Mouse (Mus musculus) midbrain, embryonic 11.5 days (tissue): ENCODE data around the gene Selenom. TPM values are rescaled to one million over a fixed set of nuclear protein-coding genes. Genes with fewer than 3 reads are reported as not detected.

Source experiments
- ATAC-seq: fragments of 200-750 bp; cut with Nextera tagmentation; 2 replicates; pipeline ENCODE4 v1.8.0; 2017; ENCODE audit warnings: moderate TSS enrichment, moderate library complexity; ENCODE audit not compliant: low FRiP score
- DNase-seq: peaks from one replicate; pipeline ENCODE4 v3.0.0; 2015; ENCODE audit warnings: low spot score; ENCODE audit errors: missing footprints
- H3K27ac ChIP-seq: fragments of 300-500 bp; sonication (generic); 2 replicates; pipeline ENCODE4 v1.5.1; 2014; ENCODE audit warnings: low read depth, low read length
- H3K27me3 ChIP-seq: fragments of 300-500 bp; sonication (generic); 2 replicates; pipeline ENCODE4 v1.6.1; 2014; ENCODE audit warnings: mild to moderate bottlenecking, low read length, moderate library complexity, mixed read lengths; ENCODE audit not compliant: control insufficient read depth, insufficient read depth
- H3K36me3 ChIP-seq: fragments of 300-500 bp; sonication (generic); 2 replicates; pipeline ENCODE4 v1.6.1; 2014; ENCODE audit warnings: mild to moderate bottlenecking, low read length, moderate library complexity, mixed read lengths; ENCODE audit not compliant: control insufficient read depth, insufficient read depth
- H3K4me1 ChIP-seq: fragments of 300-500 bp; sonication (generic); 2 replicates; pipeline ENCODE4 v1.6.1; 2014; ENCODE audit warnings: low read length; ENCODE audit not compliant: control insufficient read depth, insufficient read depth
- H3K4me2 ChIP-seq: fragments of 300-500 bp; sonication (generic); 2 replicates; pipeline ENCODE4 v1.6.1; 2014; ENCODE audit warnings: mild to moderate bottlenecking, moderate library complexity
- H3K4me3 ChIP-seq: fragments of 300-500 bp; sonication (generic); 2 replicates; pipeline ENCODE4 v1.5.1; 2014; ENCODE audit warnings: low read depth, low read length
- H3K9ac ChIP-seq: fragments of 300-500 bp; sonication (generic); 2 replicates; pipeline ENCODE4 v1.6.1; 2014; ENCODE audit warnings: low read length
- H3K9me3 ChIP-seq: fragments of 300-500 bp; sonication (generic); 2 replicates; pipeline ENCODE4 v1.6.1; 2016; ENCODE audit warnings: low read length; ENCODE audit not compliant: control insufficient read depth
- WGBS: fragments of 180-500 bp; shearing (Covaris S2); extraction: QIAGEN DNeasy Blood & Tissue Kit; methylation state at CpG from one replicate; pipeline ENCODE4 v1.1.7; 2014; 5-methylcytosine and 5-hydroxymethylcytosine counted together
- polyA plus RNA-seq: library from polyadenylated mRNA; unstranded; fragments of >200 nt; fragmentation: Nextera tagmentation; extraction: Ambion mirVana; gene quantifications from 2 replicates; pipeline ENCODE4 v1.2.1, GENCODE M21; 2014

The Selenom gene
- polyA plus RNA-seq, 1 experiment from 2014 or later: 58.9 TPM

DNA sequence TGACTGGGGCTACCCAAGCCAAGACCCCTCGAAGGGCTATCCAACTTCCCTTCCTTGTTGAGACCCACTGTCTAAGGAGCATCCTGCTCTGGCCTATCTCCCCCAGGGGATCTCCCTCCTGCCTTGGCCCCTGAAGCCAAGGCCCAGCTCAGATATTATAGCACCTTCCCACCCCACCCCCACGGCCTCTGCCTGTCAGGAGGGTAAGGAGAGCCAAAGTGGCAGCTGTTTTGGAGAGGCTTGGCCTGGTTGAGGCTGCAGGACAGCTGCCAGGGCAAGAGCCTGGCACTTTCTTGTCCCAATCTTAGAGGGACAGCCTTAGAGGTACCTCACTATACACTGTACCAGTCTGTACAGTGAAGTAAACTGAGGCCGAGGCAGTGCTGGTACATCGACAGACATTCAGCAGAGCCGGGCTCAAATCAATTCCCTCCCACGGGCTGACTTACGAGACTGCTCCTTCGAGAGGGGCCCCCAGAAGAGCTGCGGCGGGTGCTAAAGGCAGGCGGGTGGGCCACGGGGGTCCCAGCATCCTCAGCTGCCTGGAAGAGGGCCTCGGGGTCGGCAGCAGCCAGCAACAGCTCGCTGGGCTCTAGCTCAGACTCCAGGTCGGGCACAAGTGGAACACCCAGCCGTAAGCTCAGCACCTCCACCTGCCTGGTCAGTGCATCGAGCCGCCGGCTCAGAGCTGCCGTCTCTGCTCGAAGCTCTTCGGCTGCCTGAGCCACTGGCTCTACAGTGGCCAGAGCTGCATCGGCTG lies 12.7 kb downstream of the Selenom start:
- Histone ChIP-seq H3K9me3 (no peaks in the 10 kb centered on the region), H3K4me3 (no peak overlapping the region), H3K4me2 (no peak overlapping the region), H3K36me3 (peaks cover 5% of the 10 kb centered on the region), H3K27ac (no peak overlapping the region), H3K4me1 (no peaks in the 10 kb centered on the region), H3K27me3 (no peaks in the 10 kb centered on the region), H3K9ac (no peak overlapping the region)
- DNase-seq: no peak
- no peak for ATAC-seq
- WGBS: 91% methylated on average over 24 of the region's 24 CpGs

DNA sequence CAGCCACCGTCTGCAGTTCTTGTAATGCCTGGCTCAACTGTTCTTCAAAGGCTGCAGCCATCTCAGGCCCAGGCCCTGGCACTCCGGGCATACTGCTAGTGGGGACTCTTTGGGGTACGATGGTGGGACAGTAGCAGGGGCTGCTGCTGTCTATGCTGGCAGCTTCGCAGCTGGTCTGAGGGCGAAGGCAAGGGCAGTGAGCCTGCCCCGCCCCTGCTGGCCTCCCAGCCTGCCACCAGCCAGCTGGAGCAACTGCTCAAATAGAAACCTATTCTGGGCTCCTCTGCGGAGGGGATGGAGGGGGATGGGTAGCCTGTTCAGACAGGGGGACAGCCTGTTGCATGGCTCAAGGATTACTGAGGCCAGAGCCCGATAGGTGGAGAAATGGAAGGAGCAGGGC lies 13.3 kb downstream of the Selenom start:
- no peak overlapping the region for H3K9ac ChIP-seq
- H3K9me3 ChIP-seq: no peaks in the 10 kb centered on the region

DNA sequence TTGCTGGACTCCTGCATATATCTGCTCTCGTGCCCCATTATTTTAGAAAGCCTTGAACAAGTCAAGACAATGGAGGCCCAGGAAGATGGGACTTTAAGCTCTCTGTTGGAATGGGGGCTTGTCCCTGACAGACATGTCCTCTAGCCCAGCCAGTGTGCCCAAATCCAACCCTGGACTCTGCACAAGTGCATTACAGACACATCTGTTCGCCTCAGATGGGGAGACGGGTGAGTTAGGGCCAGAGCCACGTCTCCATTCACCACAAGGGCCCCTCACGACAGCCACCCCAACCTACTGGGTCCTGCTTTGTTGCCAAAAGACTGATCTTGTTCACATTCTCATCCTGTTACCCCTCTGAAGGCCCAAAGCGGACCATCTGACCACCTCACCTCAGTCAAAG lies 13.7 kb downstream of the Selenom start:
- H3K4me2 ChIP-seq: no peak overlapping the region
- peaks cover 5% of the 10 kb centered on the region; the same call in 1 of the 2 replicates for H3K36me3 ChIP-seq
- ATAC-seq (no peak), DNase-seq (no peak)
- H3K9me3 ChIP-seq: no peaks in the 10 kb centered on the region
- no peaks in the 10 kb centered on the region for H3K27me3 ChIP-seq
- H3K4me3 ChIP-seq: no peak overlapping the region
- no peaks in the 10 kb centered on the region for H3K4me1 ChIP-seq
- H3K27ac ChIP-seq: no peak overlapping the region
- H3K9ac ChIP-seq: no peak overlapping the region
- WGBS: 90% methylated on average over 6 of the region's 6 CpGs

More for the DNA sequence above, 13.3 kb downstream of the Selenom start:
- no peaks in the 10 kb centered on the region for H3K4me1 ChIP-seq
- H3K4me2 ChIP-seq: no peak overlapping the region
- peaks cover 5% of the 10 kb centered on the region; the same call in 1 of the 2 replicates for H3K36me3 ChIP-seq
- 80% methylated on average over 8 of the region's 8 CpGs for WGBS
- DNase-seq (no peak), ATAC-seq (no peak)
- no peak overlapping the region for H3K4me3 ChIP-seq
- no peaks in the 10 kb centered on the region for H3K27me3 ChIP-seq
- no peak overlapping the region for H3K27ac ChIP-seq

DNA sequence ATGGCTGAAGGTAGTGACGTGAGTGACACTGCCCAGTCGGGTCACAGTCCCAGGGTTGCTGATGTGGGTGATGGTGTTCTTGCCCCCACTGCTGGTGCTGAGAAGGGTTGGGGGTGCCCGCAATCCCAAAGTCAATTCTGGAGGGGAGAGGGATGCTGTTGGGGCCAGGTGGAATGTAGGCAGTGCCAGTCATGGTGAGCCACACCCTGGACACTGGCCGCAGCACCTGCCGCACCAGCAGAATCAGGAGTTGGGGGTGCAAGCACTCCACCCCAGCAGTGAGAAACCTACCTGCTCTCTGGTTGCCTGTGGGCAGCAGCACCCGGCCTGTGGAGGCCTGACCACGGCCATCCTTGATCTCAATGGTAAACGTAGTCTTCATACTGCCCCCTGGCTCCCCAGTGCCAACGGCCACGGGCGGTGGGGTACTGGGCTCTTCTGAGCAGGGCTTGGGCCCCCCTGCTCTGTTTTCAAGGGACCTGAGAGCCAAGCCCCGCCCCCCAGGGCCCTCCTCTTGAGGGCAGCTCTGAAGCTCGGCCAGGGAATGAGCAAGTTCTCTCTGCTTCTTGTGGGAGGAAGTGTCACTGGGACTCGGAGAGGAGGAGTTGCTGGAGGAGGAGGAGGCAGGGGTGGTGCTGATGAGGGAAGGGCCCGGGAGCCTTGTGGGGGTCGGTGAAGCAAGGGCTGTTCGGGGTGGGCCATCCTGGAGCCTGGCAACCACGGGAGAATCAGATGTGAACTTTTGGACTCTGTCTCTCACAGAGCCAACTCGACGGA lies 15.2 kb downstream of the Selenom start:
- DNase-seq (no peak), ATAC-seq (no peak)
- Histone ChIP-seq H3K36me3 (peaks cover 5% of the 10 kb centered on the region; the same call in 1 of the 2 replicates), H3K9me3 (no peaks in the 10 kb centered on the region), H3K27ac (no peak overlapping the region), H3K27me3 (no peaks in the 10 kb centered on the region), H3K4me3 (no peak overlapping the region), H3K9ac (no peak overlapping the region), H3K4me2 (no peak overlapping the region), H3K4me1 (no peaks in the 10 kb centered on the region)
- 83% methylated on average over 20 of the region's 20 CpGs for WGBS

DNA sequence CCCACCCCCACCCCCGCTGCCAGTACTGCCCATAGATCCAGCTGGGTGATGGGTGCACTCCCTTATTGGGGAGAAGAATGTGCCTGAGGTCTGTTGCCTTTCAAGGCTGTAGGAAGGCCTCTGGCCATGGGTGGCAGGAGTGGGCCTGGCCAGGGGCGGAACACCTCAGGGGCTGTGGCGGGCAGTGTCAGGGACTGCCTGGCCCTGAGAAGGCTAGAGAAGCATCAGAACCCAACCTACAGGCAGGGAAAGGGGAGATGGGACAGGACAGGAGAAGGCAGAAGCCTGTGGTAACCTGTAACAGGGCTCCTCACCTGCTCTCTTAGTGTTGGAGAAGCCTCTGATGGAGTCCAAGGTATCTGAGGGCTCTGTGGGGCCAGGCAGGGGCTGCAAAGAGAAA lies 16.2 kb downstream of the Selenom start:
- Histone ChIP-seq H3K4me1 (peaks cover 3% of the 10 kb centered on the region), H3K9ac (no peak overlapping the region), H3K9me3 (no peaks in the 10 kb centered on the region), H3K27ac (no peak overlapping the region), H3K4me3 (no peak overlapping the region), H3K36me3 (peaks cover 5% of the 10 kb centered on the region; the same call in 1 of the 2 replicates), H3K27me3 (no peaks in the 10 kb centered on the region), H3K4me2 (no peak overlapping the region)
- ATAC-seq: no peak
- DNase-seq: no peak
- WGBS: 96% methylated on average over 3 of the region's 3 CpGs

DNA sequence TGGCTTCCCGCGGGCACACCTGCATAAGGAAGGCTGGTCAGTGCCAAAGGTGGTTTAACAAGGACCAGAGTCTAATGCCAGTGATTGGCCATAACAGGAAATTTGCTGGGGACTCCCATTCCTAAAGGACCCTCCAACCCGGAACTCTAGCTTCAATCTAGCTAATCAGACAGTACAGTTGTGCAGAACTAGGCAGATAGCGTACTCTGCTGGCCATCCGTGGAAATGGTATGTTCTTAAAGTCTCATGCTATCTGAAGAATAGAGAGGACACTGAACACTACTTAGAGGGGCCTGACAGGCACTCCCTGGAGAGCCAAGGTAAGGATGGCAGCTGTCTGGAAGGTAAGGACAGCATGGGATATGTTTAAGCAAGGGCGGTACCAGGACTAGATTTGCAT lies 17.1 kb downstream of the Selenom start:
- H3K36me3 ChIP-seq: peaks cover 5% of the 10 kb centered on the region; the same call in 1 of the 2 replicates
- H3K9me3 ChIP-seq: no peaks in the 10 kb centered on the region
- DNase-seq (no peak), ATAC-seq (no peak)
- H3K27ac ChIP-seq: no peak overlapping the region
- H3K9ac ChIP-seq: no peak overlapping the region
- no peaks in the 10 kb centered on the region for H3K27me3 ChIP-seq
- no peak overlapping the region for H3K4me3 ChIP-seq
- WGBS: 81% methylated on average over 6 of the region's 6 CpGs
- peaks cover 8% of the 10 kb centered on the region for H3K4me1 ChIP-seq
- no peak overlapping the region for H3K4me2 ChIP-seq

DNA sequence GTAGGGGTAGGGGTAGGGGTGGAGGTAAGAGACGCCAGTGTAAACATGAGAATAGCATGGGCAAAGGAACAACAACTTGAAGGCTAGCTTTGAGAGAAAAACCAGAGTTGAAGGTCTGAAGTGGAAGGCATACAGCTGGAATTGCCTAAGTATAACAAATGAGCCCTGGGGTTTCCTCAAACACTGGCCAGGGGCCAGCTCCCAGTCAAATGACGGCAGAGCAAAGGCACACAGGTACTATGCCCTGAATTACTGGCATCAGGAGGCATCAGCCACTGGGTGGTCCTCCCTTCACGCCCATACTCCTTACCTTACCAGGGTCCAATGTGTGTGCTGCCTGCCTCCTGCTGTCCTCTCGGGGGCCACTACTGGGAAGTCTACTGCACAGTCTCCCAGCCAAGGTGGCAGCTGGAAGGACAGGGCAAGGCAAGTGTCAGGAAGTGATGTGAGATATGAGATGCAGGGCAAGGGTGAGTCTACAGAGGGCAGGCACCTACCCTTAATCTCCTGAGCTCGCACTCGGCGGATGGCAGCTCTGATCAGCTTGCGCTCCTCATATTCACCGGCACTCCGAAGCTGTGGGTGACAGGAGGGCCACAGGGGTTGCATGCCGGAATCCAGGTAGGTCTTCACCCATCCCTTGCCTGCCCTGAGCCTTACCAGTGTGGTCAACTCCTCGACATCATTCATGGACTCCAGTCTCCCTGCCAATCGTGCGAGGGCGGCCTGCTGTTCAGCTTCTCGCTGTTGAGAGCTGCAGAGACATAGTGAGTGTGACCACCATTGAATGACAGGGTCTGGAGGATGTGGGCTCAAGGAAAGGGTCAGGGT lies 17.8 kb downstream of the Selenom start:
- DNase-seq: no peak
- H3K27ac ChIP-seq: no peak overlapping the region
- peaks cover 5% of the 10 kb centered on the region; the same call in 1 of the 2 replicates for H3K36me3 ChIP-seq
- no peaks in the 10 kb centered on the region for H3K9me3 ChIP-seq
- no peak overlapping the region for H3K9ac ChIP-seq
- no peaks in the 10 kb centered on the region for H3K27me3 ChIP-seq
- WGBS: 91% methylated on average over 16 of the region's 16 CpGs
- H3K4me3 ChIP-seq: no peak overlapping the region
- no peak overlapping the region for H3K4me2 ChIP-seq
- peaks cover 8% of the 10 kb centered on the region for H3K4me1 ChIP-seq
- ATAC-seq: no peak

DNA sequence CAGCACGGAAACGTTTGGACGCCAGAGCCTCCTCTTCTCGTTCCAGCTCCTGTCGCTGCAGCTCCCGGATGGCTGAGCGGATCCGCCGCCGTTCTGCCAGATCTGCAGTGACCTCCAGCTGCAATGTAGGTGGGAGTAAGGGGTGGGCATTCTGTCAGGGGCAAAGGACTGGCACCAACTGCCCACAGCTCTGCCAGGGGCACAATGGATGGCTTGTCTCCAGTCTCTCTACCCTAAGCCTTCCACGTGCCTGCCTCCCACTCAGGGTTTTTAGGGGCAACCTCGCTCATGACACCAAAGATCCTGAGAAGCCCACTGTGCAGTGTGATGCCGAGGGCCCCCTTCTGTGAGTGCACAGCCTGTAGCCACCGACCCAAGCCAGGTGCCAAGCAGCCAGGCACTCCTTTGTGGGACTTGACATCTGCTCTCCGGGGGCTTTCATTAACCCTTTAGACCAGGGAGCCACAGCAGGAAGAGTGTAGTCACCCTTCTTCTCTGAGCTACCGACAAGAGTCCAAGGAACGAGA lies 19.0 kb downstream of the Selenom start:
- Histone ChIP-seq H3K27me3 (no peaks in the 10 kb centered on the region), H3K9ac (no peak overlapping the region), H3K4me2 (no peak overlapping the region), H3K27ac (no peak overlapping the region), H3K4me3 (no peak overlapping the region), H3K36me3 (peaks cover 5% of the 10 kb centered on the region; the same call in 1 of the 2 replicates), H3K9me3 (no peaks in the 10 kb centered on the region), H3K4me1 (peaks cover 9% of the 10 kb centered on the region)
- DNase-seq (no peak), ATAC-seq (no peak)
- WGBS: 90% methylated on average over 17 of the region's 17 CpGs
